Mouse (Mus musculus): Measurements from ENCODE around the gene Erp44. TPM values are rescaled to one million over a fixed set of nuclear protein-coding genes. Genes with fewer than 3 reads are reported as not detected.

The Erp44 gene
- polyA plus RNA-seq, 1 experiment: 6.5 TPM

GRCm38 (mm10) chr4:48203564-48203963 is 75.8 kb downstream of the Erp44 start:
- Histone ChIP-seq H3K27me3 (ENCODE audit: control insufficient read depth, insufficient read depth, low read length) (no peaks in the 10 kb centered on the region; the same call in 1 of the 2 replicates), H3K36me3 (ENCODE audit: control insufficient read depth, insufficient read depth, low read length) (peaks cover 24% of the 10 kb centered on the region), H3K27ac (ENCODE audit: insufficient read depth, low read length) (no peak overlapping the region), H3K4me3 (ENCODE audit: extremely low read depth, insufficient read depth, insufficient read length) (no peak overlapping the region), H3K4me1 (ENCODE audit: control insufficient read depth, insufficient read depth, insufficient read length) (no peaks in the 10 kb centered on the region)
- TF ChIP-seq POLR2A (IDR thresholded peaks at IDR 0.05; ENCODE audit: low read depth, low read length): no peak
- no peak for TF ChIP-seq CTCF (IDR thresholded peaks at IDR 0.05; ENCODE audit: extremely low read depth, insufficient read depth, insufficient read length, insufficient replicate concordance)
- WGBS: 94% methylated on average over 4 of the region's 4 CpGs
- DNase-seq (ENCODE audit: low read depth in 1 of 2, low spot score in 2 of 2): no peak

- H3K4me1 ChIP-seq (ENCODE audit: control insufficient read depth, insufficient read depth, insufficient read length): no peaks in the 10 kb centered on the region
- peaks cover 20% of the 10 kb centered on the region for H3K36me3 ChIP-seq (ENCODE audit: control insufficient read depth, insufficient read depth, low read length)
- TF ChIP-seq CTCF (IDR thresholded peaks at IDR 0.05; ENCODE audit: extremely low read depth, insufficient read depth, insufficient read length, insufficient replicate concordance) (no peak), POLR2A (IDR thresholded peaks at IDR 0.05; ENCODE audit: low read depth, low read length) (no peak)
- 91% methylated on average over 8 of the region's 8 CpGs for WGBS
- DNase-seq (ENCODE audit: low read depth in 1 of 2, low spot score in 2 of 2): no peak
- no peak overlapping the region for H3K27ac ChIP-seq (ENCODE audit: insufficient read depth, low read length)
- H3K27me3 ChIP-seq (ENCODE audit: control insufficient read depth, insufficient read depth, low read length): no peaks in the 10 kb centered on the region
- no peak overlapping the region for H3K4me3 ChIP-seq (ENCODE audit: extremely low read depth, insufficient read depth, insufficient read length)
Observed at GRCm38 (mm10) chr4:48198447-48198846, 80.9 kb downstream of the Erp44 start.

- Histone ChIP-seq H3K27ac (ENCODE audit: insufficient read depth, low read length) (no peak overlapping the region), H3K4me1 (ENCODE audit: control insufficient read depth, insufficient read depth, insufficient read length) (no peaks in the 10 kb centered on the region), H3K4me3 (ENCODE audit: extremely low read depth, insufficient read depth, insufficient read length) (no peak overlapping the region), H3K36me3 (ENCODE audit: control insufficient read depth, insufficient read depth, low read length) (peaks cover 19% of the 10 kb centered on the region), H3K27me3 (ENCODE audit: control insufficient read depth, insufficient read depth, low read length) (no peaks in the 10 kb centered on the region)
- DNase-seq (ENCODE audit: low read depth in 1 of 2, low spot score in 2 of 2): no peak
- TF ChIP-seq POLR2A (IDR thresholded peaks at IDR 0.05; ENCODE audit: low read depth, low read length) (no peak), CTCF (IDR thresholded peaks at IDR 0.05; ENCODE audit: extremely low read depth, insufficient read depth, insufficient read length, insufficient replicate concordance) (no peak)
- 88% methylated on average over 3 of the region's 3 CpGs for WGBS
Observed at GRCm38 (mm10) chr4:48197925-48198324, 81.4 kb downstream of the Erp44 start.

- H3K27ac ChIP-seq (ENCODE audit: insufficient read depth, low read length): no peak overlapping the region
- WGBS: 89% methylated on average over 8 of the region's 8 CpGs
- no peaks in the 10 kb centered on the region for H3K27me3 ChIP-seq (ENCODE audit: control insufficient read depth, insufficient read depth, low read length)
- DNase-seq (ENCODE audit: low read depth in 1 of 2, low spot score in 2 of 2): no peak
- H3K36me3 ChIP-seq (ENCODE audit: control insufficient read depth, insufficient read depth, low read length): peaks cover 13% of the 10 kb centered on the region
- no peaks in the 10 kb centered on the region for H3K4me1 ChIP-seq (ENCODE audit: control insufficient read depth, insufficient read depth, insufficient read length)
- TF ChIP-seq CTCF (IDR thresholded peaks at IDR 0.05; ENCODE audit: extremely low read depth, insufficient read depth, insufficient read length, insufficient replicate concordance): no peak
- no peak for TF ChIP-seq POLR2A (IDR thresholded peaks at IDR 0.05; ENCODE audit: low read depth, low read length)
- no peak overlapping the region for H3K4me3 ChIP-seq (ENCODE audit: extremely low read depth, insufficient read depth, insufficient read length)
Observed at GRCm38 (mm10) chr4:48182115-48182806, 97.1 kb downstream of the Erp44 start.

GRCm38 (mm10) chr4:48181366-48181765 is 98.0 kb downstream of the Erp44 start:
- H3K27me3 ChIP-seq (ENCODE audit: control insufficient read depth, insufficient read depth, low read length): no peaks in the 10 kb centered on the region
- H3K4me1 ChIP-seq (ENCODE audit: control insufficient read depth, insufficient read depth, insufficient read length): no peaks in the 10 kb centered on the region
- peaks cover 13% of the 10 kb centered on the region for H3K36me3 ChIP-seq (ENCODE audit: control insufficient read depth, insufficient read depth, low read length)
- DNase-seq (ENCODE audit: low read depth in 1 of 2, low spot score in 2 of 2): no peak
- H3K27ac ChIP-seq (ENCODE audit: insufficient read depth, low read length): no peak overlapping the region
- WGBS: 92% methylated on average over 6 of the region's 6 CpGs
- no peak overlapping the region for H3K4me3 ChIP-seq (ENCODE audit: extremely low read depth, insufficient read depth, insufficient read length)
- TF ChIP-seq POLR2A (IDR thresholded peaks at IDR 0.05; ENCODE audit: low read depth, low read length) (no peak), CTCF (IDR thresholded peaks at IDR 0.05; ENCODE audit: extremely low read depth, insufficient read depth, insufficient read length, insufficient replicate concordance) (no peak)

- Histone ChIP-seq H3K27me3 (ENCODE audit: control insufficient read depth, insufficient read depth, low read length) (no peaks in the 10 kb centered on the region), H3K27ac (ENCODE audit: insufficient read depth, low read length) (no peak overlapping the region), H3K36me3 (ENCODE audit: control insufficient read depth, insufficient read depth, low read length) (peaks cover 13% of the 10 kb centered on the region), H3K4me1 (ENCODE audit: control insufficient read depth, insufficient read depth, insufficient read length) (no peaks in the 10 kb centered on the region), H3K4me3 (ENCODE audit: extremely low read depth, insufficient read depth, insufficient read length) (no peak overlapping the region)
- TF ChIP-seq POLR2A (IDR thresholded peaks at IDR 0.05; ENCODE audit: low read depth, low read length) (no peak), CTCF (IDR thresholded peaks at IDR 0.05; ENCODE audit: extremely low read depth, insufficient read depth, insufficient read length, insufficient replicate concordance) (no peak)
- no peak for DNase-seq (ENCODE audit: low read depth in 1 of 2, low spot score in 2 of 2)
- WGBS: 88% methylated on average over 2 of the region's 2 CpGs
Observed at GRCm38 (mm10) chr4:48180922-48181321, 98.4 kb downstream of the Erp44 start.

GRCm38 (mm10) chr4:48175666-48176065 is 103.7 kb downstream of the Erp44 start:
- H3K27ac ChIP-seq (ENCODE audit: insufficient read depth, low read length): no peak overlapping the region
- peaks cover 3% of the 10 kb centered on the region for H3K36me3 ChIP-seq (ENCODE audit: control insufficient read depth, insufficient read depth, low read length)
- TF ChIP-seq POLR2A (IDR thresholded peaks at IDR 0.05; ENCODE audit: low read depth, low read length): no peak
- TF ChIP-seq CTCF (IDR thresholded peaks at IDR 0.05; ENCODE audit: extremely low read depth, insufficient read depth, insufficient read length, insufficient replicate concordance): no peak
- H3K4me3 ChIP-seq (ENCODE audit: extremely low read depth, insufficient read depth, insufficient read length): no peak overlapping the region
- H3K4me1 ChIP-seq (ENCODE audit: control insufficient read depth, insufficient read depth, insufficient read length): no peaks in the 10 kb centered on the region
- DNase-seq (ENCODE audit: low read depth in 1 of 2, low spot score in 2 of 2): no peak
- 96% methylated on average over 3 of the region's 3 CpGs for WGBS
- no peaks in the 10 kb centered on the region for H3K27me3 ChIP-seq (ENCODE audit: control insufficient read depth, insufficient read depth, low read length)
